Mouse (Mus musculus): ENCODE measurements at regions not wholly inside any gene's neighbourhood (a gene's known extent, or its start where the extent isn't known, plus 50 kb on each side); places are given as distances from the start of the nearest gene placed in this dataset.
A peak's percentile ranks its signal among the peaks of the same experiment; 100 is the strongest.

GRCm38 (mm10) chr6:33117877-33118276, 57.8 kb upstream of the Chchd3 start:
- Histone ChIP-seq H3K4me1 (replicated peaks; ENCODE audit: control insufficient read depth, insufficient read depth) (no peaks in the 10 kb centered on the region), H3K4me3 (ENCODE audit: low read depth, low read length) (no peak overlapping the region), H3K9ac (ENCODE audit: low read length) (no peak overlapping the region), H3K36me3 (ENCODE audit: control insufficient read depth, insufficient read depth, low read length) (no peaks in the 10 kb centered on the region), H3K27me3 (ENCODE audit: control insufficient read depth, insufficient read depth, low read length) (no peaks in the 10 kb centered on the region), H3K9me3 (ENCODE audit: control insufficient read depth, low read length) (no peaks in the 10 kb centered on the region), H3K27ac (replicated peaks) (no peak overlapping the region), H3K4me2 (replicated peaks; ENCODE audit: low read depth) (no peak overlapping the region)
- no peak for DNase-seq (ENCODE audit: low spot score)
- no peak for ATAC-seq (ENCODE audit: low FRiP score, low TSS enrichment)
- TF ChIP-seq CTCF (IDR thresholded peaks at IDR 0.05; ENCODE audit: low read depth) (peak; percentile 48), EP300 (optimal IDR thresholded peaks at IDR 0.05) (no peak)
- 53% methylated on average over 1 of the region's 1 CpGs for WGBS

GRCm38 (mm10) chr6:33120581-33120980, 60.5 kb upstream of the Chchd3 start:
- DNase-seq (ENCODE audit: low spot score) (no peak), ATAC-seq (ENCODE audit: low FRiP score, low TSS enrichment) (no peak)
- no peaks in the 10 kb centered on the region for H3K9me3 ChIP-seq (ENCODE audit: control insufficient read depth, low read length)

GRCm38 (mm10) chr6:33126574-33126973, 66.5 kb upstream of the Chchd3 start:
- no peaks in the 10 kb centered on the region for H3K4me1 ChIP-seq (replicated peaks; ENCODE audit: control insufficient read depth, insufficient read depth)
- no peak overlapping the region for H3K4me3 ChIP-seq (ENCODE audit: low read depth, low read length)
- DNase-seq (ENCODE audit: low spot score) (peak; percentile 85), ATAC-seq (ENCODE audit: low FRiP score, low TSS enrichment) (peak; percentile 59; the same call in 1 of the 2 replicates)
- TF ChIP-seq EP300 (optimal IDR thresholded peaks at IDR 0.05), result no peak
- TF ChIP-seq CTCF (IDR thresholded peaks at IDR 0.05; ENCODE audit: low read depth), result peak; percentile 92
- H3K27me3 ChIP-seq (ENCODE audit: control insufficient read depth, insufficient read depth, low read length), result no peaks in the 10 kb centered on the region
- no peaks in the 10 kb centered on the region for H3K36me3 ChIP-seq (ENCODE audit: control insufficient read depth, insufficient read depth, low read length)
- no peak overlapping the region for H3K9ac ChIP-seq (ENCODE audit: low read length)
- WGBS, result 5% methylated on average over 8 of the region's 8 CpGs
- H3K9me3 ChIP-seq (ENCODE audit: control insufficient read depth, low read length), result no peaks in the 10 kb centered on the region
- H3K27ac ChIP-seq (replicated peaks), result no peak overlapping the region
- no peak overlapping the region for H3K4me2 ChIP-seq (replicated peaks; ENCODE audit: low read depth)

More at GRCm38 (mm10) chr6:33120581-33120980, 60.5 kb upstream of the Chchd3 start:
- H3K4me1 ChIP-seq (replicated peaks; ENCODE audit: control insufficient read depth, insufficient read depth), result no peaks in the 10 kb centered on the region
- no peaks in the 10 kb centered on the region for H3K36me3 ChIP-seq (ENCODE audit: control insufficient read depth, insufficient read depth, low read length)
- TF ChIP-seq EP300 (optimal IDR thresholded peaks at IDR 0.05), result no peak
- no peak for TF ChIP-seq CTCF (IDR thresholded peaks at IDR 0.05; ENCODE audit: low read depth)
- no peak overlapping the region for H3K9ac ChIP-seq (ENCODE audit: low read length)
- no peaks in the 10 kb centered on the region for H3K27me3 ChIP-seq (ENCODE audit: control insufficient read depth, insufficient read depth, low read length)
- no peak overlapping the region for H3K27ac ChIP-seq (replicated peaks)
- H3K4me3 ChIP-seq (ENCODE audit: low read depth, low read length), result no peak overlapping the region
- H3K4me2 ChIP-seq (replicated peaks; ENCODE audit: low read depth), result no peak overlapping the region

- H3K9ac ChIP-seq (ENCODE audit: low read length), result no peak overlapping the region
- H3K36me3 ChIP-seq (ENCODE audit: control insufficient read depth, insufficient read depth, low read length), result no peaks in the 10 kb centered on the region
- H3K9me3 ChIP-seq (ENCODE audit: control insufficient read depth, low read length), result no peaks in the 10 kb centered on the region
- DNase-seq (ENCODE audit: low spot score) (no peak), ATAC-seq (ENCODE audit: low FRiP score, low TSS enrichment) (no peak)
- WGBS, result 81% methylated on average over 7 of the region's 7 CpGs
- H3K4me1 ChIP-seq (replicated peaks; ENCODE audit: control insufficient read depth, insufficient read depth), result no peaks in the 10 kb centered on the region
- H3K4me2 ChIP-seq (replicated peaks; ENCODE audit: low read depth), result no peak overlapping the region
- H3K4me3 ChIP-seq (ENCODE audit: low read depth, low read length), result no peak overlapping the region
- no peaks in the 10 kb centered on the region for H3K27me3 ChIP-seq (ENCODE audit: control insufficient read depth, insufficient read depth, low read length)
- H3K27ac ChIP-seq (replicated peaks), result no peak overlapping the region
- no peak for TF ChIP-seq CTCF (IDR thresholded peaks at IDR 0.05; ENCODE audit: low read depth)
- TF ChIP-seq EP300 (optimal IDR thresholded peaks at IDR 0.05), result no peak
Observed at GRCm38 (mm10) chr6:33136906-33137305, 76.8 kb upstream of the Chchd3 start.

GRCm38 (mm10) chr6:33137823-33138222, 77.8 kb upstream of the Chchd3 start:
- Histone ChIP-seq H3K27me3 (ENCODE audit: control insufficient read depth, insufficient read depth, low read length) (no peaks in the 10 kb centered on the region), H3K36me3 (ENCODE audit: control insufficient read depth, insufficient read depth, low read length) (no peaks in the 10 kb centered on the region), H3K4me2 (replicated peaks; ENCODE audit: low read depth) (no peak overlapping the region), H3K4me3 (ENCODE audit: low read depth, low read length) (no peak overlapping the region), H3K4me1 (replicated peaks; ENCODE audit: control insufficient read depth, insufficient read depth) (no peaks in the 10 kb centered on the region), H3K9ac (ENCODE audit: low read length) (no peak overlapping the region), H3K9me3 (ENCODE audit: control insufficient read depth, low read length) (no peaks in the 10 kb centered on the region), H3K27ac (replicated peaks) (no peak overlapping the region)
- ATAC-seq (ENCODE audit: low FRiP score, low TSS enrichment) (no peak), DNase-seq (ENCODE audit: low spot score) (peak; percentile 27)
- 41% methylated on average over 8 of the region's 8 CpGs for WGBS
- TF ChIP-seq CTCF (IDR thresholded peaks at IDR 0.05; ENCODE audit: low read depth), result no peak

- Histone ChIP-seq H3K27ac (replicated peaks) (no peak overlapping the region), H3K9me3 (ENCODE audit: control insufficient read depth, low read length) (no peaks in the 10 kb centered on the region), H3K4me2 (replicated peaks; ENCODE audit: low read depth) (no peak overlapping the region), H3K4me3 (ENCODE audit: low read depth, low read length) (no peak overlapping the region), H3K9ac (ENCODE audit: low read length) (no peak overlapping the region), H3K4me1 (replicated peaks; ENCODE audit: control insufficient read depth, insufficient read depth) (no peaks in the 10 kb centered on the region), H3K36me3 (ENCODE audit: control insufficient read depth, insufficient read depth, low read length) (no peaks in the 10 kb centered on the region), H3K27me3 (ENCODE audit: control insufficient read depth, insufficient read depth, low read length) (no peaks in the 10 kb centered on the region)
- 87% methylated on average over 11 of the region's 11 CpGs for WGBS
- DNase-seq (ENCODE audit: low spot score) (no peak), ATAC-seq (ENCODE audit: low FRiP score, low TSS enrichment) (no peak)
- TF ChIP-seq CTCF (IDR thresholded peaks at IDR 0.05; ENCODE audit: low read depth), result no peak
Observed at GRCm38 (mm10) chr6:33166479-33166878, 82.4 kb upstream of the Exoc4 start.
